Mouse (Mus musculus): ENCODE data around the gene Aqp6. TPM values are rescaled to one million over a fixed set of nuclear protein-coding genes. Genes with fewer than 3 reads are reported as not detected.

Aqp6 gene
- polyA plus RNA-seq, 1 experiment = not detected

GRCm38 (mm10) chr15:99596056-99596687, 5.0 kb upstream of the Aqp6 start:
- WGBS = under 1% methylated on average over 7 of the region's 7 CpGs
- DNase-seq (ENCODE audit: low read depth, low spot score) = peak; percentile 40

GRCm38 (mm10) chr15:99596841-99597240, 4.4 kb upstream of the Aqp6 start:
- no peak for DNase-seq (ENCODE audit: low read depth, low spot score)
- 52% methylated on average over 7 of the region's 7 CpGs for WGBS

GRCm38 (mm10) chr15:99597596-99597995, 3.6 kb upstream of the Aqp6 start:
- WGBS = 47% methylated on average over 8 of the region's 8 CpGs
- DNase-seq (ENCODE audit: low read depth, low spot score) = no peak

GRCm38 (mm10) chr15:99599245-99600070, 1.7 kb upstream of the Aqp6 start:
- WGBS = 68% methylated on average over 17 of the region's 17 CpGs
- DNase-seq (ENCODE audit: low read depth, low spot score) = no peak

- no peak for DNase-seq (ENCODE audit: low read depth, low spot score)
- WGBS = 64% methylated on average over 5 of the region's 5 CpGs
Measured at GRCm38 (mm10) chr15:99601823-99602120, 572 bp downstream of the Aqp6 start.

- no peak for DNase-seq (ENCODE audit: low read depth, low spot score)
- 86% methylated on average over 17 of the region's 17 CpGs for WGBS
Measured at GRCm38 (mm10) chr15:99602206-99602820, 1.1 kb downstream of the Aqp6 start.

GRCm38 (mm10) chr15:99603216-99603615, 2.0 kb downstream of the Aqp6 start:
- no peak for DNase-seq (ENCODE audit: low read depth, low spot score)
- WGBS = 70% methylated on average over 7 of the region's 7 CpGs

GRCm38 (mm10) chr15:99605595-99605994, 4.4 kb downstream of the Aqp6 start:
- DNase-seq (ENCODE audit: low read depth, low spot score) = no peak
- WGBS = 55% methylated on average over 3 of the region's 3 CpGs

- WGBS = 23% methylated on average over 5 of the region's 5 CpGs
- DNase-seq (ENCODE audit: low read depth, low spot score) = no peak
Measured at GRCm38 (mm10) chr15:99606515-99606914, 5.3 kb downstream of the Aqp6 start.

GRCm38 (mm10) chr15:99607388-99608113, 6.4 kb downstream of the Aqp6 start:
- no peak for DNase-seq (ENCODE audit: low read depth, low spot score)
- 40% methylated on average over 10 of the region's 10 CpGs for WGBS

- no peak for DNase-seq (ENCODE audit: low read depth, low spot score)
- 83% methylated on average over 13 of the region's 13 CpGs for WGBS
Measured at GRCm38 (mm10) chr15:99608382-99609125, 7.4 kb downstream of the Aqp6 start.

GRCm38 (mm10) chr15:99611563-99611962, 10.4 kb downstream of the Aqp6 start:
- 65% methylated on average over 7 of the region's 7 CpGs for WGBS
- no peak for DNase-seq (ENCODE audit: low read depth, low spot score)

GRCm38 (mm10) chr15:99614273-99614672, 13.1 kb downstream of the Aqp6 start:
- WGBS = 72% methylated on average over 13 of the region's 13 CpGs
- no peak for DNase-seq (ENCODE audit: low read depth, low spot score)

GRCm38 (mm10) chr15:99614753-99615152, 13.6 kb downstream of the Aqp6 start:
- 12% methylated on average over 12 of the region's 12 CpGs for WGBS
- no peak for DNase-seq (ENCODE audit: low read depth, low spot score)

GRCm38 (mm10) chr15:99615246-99615645, 14.0 kb downstream of the Aqp6 start:
- DNase-seq (ENCODE audit: low read depth, low spot score) = no peak
- 41% methylated on average over 9 of the region's 9 CpGs for WGBS

GRCm38 (mm10) chr15:99618595-99618994, 17.4 kb downstream of the Aqp6 start:
- no peak for DNase-seq (ENCODE audit: low read depth, low spot score)
- 84% methylated on average over 3 of the region's 3 CpGs for WGBS

- DNase-seq (ENCODE audit: low read depth, low spot score) = no peak
- WGBS = 87% methylated on average over 4 of the region's 4 CpGs
Measured at GRCm38 (mm10) chr15:99619821-99620220, 18.6 kb downstream of the Aqp6 start.

GRCm38 (mm10) chr15:99622063-99622462, 20.9 kb downstream of the Aqp6 start:
- WGBS = 95% methylated on average over 11 of the region's 11 CpGs
- DNase-seq (ENCODE audit: low read depth, low spot score) = no peak

- DNase-seq (ENCODE audit: low read depth, low spot score) = no peak
Measured at GRCm38 (mm10) chr15:99631618-99632017, 30.4 kb downstream of the Aqp6 start.

- DNase-seq (ENCODE audit: low read depth, low spot score) = no peak
- 90% methylated on average over 7 of the region's 7 CpGs for WGBS
Measured at GRCm38 (mm10) chr15:99634702-99635101, 33.5 kb downstream of the Aqp6 start.

Measured in large intestine, adult 2 months (tissue).